Mouse (Mus musculus) kidney, postnatal 10 days (tissue): ENCODE data around the gene Ugt2b37.
"Not testable (repeated sequence)": the region's sequence is repeated elsewhere in the genome, so short reads cannot be mapped to it uniquely, and the experiment has no call there.

Experiments
- DNase-seq: peaks from one replicate; pipeline ENCODE4 v3.0.0; 2021; ENCODE audit warnings: mixed read lengths

Gene Ugt2b37

DNA sequence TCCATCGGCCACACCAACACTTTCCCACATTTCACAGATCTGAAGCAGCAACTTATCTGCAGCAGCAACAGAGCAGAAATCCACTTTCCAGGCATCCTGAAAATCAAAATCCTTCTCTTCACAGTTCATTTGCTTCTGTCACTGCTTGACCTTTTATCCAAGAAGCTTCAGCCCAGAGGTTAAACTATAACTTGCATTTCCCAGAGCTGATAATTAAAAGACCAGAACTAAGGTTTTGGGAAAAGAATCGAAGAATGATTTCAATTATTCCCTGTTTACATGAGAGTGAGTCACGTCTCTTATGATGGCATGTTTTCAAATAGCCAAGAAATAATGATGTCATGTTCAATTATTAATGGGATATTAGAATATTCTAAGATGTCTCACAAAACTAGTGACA, at the start of gene Ugt2b37:
Gene Ugt2b37, minus strand, starts transcription at position 129 of the 400 bp plus-strand sequence.
- not testable (repeated sequence) for DNase-seq

DNA sequence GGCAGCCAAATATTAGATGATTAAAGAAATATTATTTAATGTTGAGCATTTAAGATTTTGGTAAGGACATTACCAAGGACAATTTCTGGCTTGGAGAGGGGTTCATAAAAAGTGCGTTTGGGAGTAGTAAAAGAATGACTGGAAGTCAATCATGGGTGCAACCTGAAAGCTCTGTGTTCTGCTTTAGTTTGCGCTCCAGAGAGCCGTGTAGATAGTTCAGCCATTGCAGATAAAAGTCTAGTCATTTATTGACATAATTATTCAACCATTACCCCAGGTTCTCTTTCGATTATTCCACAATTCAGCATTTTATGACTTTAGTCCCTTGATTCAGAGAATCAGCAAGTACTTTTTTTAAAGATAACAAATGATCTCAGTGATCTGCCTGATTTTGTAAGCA, 31.6 kb upstream of the Ugt2b37 start:
- DNase-seq: not testable (repeated sequence)

DNA sequence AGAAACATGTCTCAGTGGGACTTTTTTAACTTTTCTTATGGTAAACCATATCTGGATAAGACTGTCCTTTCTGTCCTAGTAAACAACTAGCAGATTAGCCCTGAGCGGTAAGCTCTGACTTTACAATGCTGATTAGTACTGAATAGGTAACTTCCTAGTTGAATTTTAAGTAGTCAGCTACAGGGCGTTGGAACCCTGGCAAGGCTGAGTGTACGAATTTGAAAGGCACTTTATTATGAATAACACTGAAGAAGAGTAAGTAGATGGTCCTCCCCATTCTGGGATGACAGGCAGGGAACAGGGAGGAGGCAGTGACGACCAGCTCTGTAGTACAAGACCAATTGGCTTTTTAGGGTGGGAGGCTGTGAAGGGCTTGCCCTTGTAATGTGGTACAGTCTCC, 21.4 kb upstream of the Ugt2b37 start:
- not testable (repeated sequence) for DNase-seq

DNA sequence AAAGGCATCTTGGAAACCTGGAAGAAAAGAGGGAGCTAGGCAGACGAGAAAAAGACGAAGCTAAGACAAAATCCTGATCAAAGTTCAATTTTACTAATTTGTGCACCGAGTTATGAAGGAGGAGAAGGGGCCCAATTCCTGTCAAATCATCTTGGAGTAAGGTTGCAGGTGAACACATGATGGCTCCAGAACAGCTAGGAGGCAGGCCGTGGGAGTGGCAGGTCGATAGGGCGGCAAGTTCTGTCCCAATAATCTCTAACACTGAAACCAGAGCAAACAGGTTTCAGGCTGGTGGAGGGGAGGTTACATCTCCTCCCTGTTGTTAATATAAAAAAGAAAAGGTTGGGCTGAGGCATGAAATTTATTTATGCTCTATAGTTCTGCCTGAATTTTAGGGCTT, 21.0 kb upstream of the Ugt2b37 start:
- no peak for DNase-seq

DNA sequence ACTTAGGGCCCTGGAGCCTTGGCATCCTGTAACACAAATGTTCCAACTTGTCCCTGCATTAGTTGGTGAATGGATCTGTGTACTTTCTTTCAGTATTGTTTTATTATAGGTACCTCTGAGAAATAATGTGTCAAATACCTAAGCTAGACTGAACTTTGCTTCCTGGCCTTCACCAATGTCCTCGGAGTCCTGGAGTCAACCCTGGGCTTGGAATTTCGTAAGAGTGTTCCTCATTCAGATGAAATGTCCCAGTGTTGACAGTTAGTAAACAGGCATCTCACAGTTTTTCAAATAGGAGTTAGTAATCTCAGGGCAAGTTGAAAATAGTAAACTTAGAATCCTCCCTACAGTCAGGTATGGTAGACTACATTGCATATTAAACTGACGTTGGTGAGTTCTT, 1.2 kb upstream of the Ugt2b37 start:
- DNase-seq: no peak

DNA sequence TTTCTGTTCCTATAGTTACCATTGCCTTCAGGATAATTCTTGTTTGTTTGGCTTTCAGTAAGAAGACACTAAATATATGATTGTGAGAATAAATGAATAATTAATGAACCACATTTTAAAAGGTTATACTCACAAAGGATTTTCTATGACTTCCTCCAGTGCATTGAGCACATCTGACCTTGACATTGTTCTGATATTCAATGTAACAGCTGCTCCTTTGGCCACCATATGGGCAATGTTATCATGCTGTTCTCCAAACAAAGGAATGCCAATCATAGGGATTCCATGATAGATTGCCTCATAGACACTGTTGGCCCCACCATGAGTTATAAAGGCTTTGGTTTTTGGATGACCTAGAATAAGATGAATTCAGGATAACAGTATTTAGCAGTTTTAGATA, 12.5 kb downstream of the Ugt2b37 start:
- not testable (repeated sequence) for DNase-seq

DNA sequence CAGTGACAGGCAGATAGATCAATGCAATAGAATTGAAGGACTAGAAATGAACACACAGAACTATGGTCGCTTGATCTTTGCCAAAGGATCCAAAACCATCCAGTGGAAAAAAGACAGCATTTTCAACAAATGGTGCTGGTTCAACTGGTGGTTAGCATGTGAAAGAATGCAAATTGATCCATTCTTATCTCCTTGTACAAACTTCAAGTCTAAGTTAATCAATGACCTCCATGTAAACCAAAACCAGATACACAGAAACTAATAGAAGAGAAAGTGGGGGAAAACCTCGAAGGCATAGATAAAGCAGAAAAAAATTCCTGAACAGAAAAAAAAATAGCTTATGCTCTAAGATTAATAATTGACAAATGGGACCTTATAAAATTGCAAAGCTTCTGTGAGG, 58.2 kb downstream of the Ugt2b37 start:
- not testable (repeated sequence) for DNase-seq
